In the genomic region with DNA sequence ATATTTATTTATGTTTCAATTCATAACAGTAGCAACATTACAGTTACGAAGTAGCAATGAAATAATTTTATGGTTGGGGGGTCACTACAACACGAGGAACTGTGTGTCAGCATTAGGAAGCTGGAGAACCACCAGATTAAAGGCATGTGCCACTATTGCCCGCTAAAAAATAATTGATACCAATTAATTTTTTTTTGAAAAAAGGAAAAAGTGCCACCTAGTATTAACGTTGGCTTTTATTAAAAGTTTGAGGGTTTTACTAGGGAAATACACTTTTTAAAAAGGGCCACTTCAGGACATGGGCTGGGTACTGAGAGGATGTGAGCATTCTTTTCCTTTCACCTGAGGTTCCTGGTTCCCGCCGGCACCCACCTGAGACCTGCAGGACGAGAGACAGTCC, we compare ENCODE assay signal across 7 mouse cellular contexts. TPM values are rescaled to one million over a fixed set of nuclear protein-coding genes. Genes with fewer than 3 reads are reported as not detected.
DNase-seq lines count a peak whose midpoint lies in the region; ATAC-seq and TF ChIP-seq lines count a peak whose summit lies in the region.

A gene (plus strand): TSS at position 301 of the 400 bp plus-strand sequence.

- H3K4me3 ChIP-seq in C2C12 (ENCODE audit: insufficient read depth, poor library complexity, severe bottlenecking) = peak within 1 kb of the TSS; percentile 55
- H3K4me3 ChIP-seq in ES-Bruce4 (ENCODE audit: low read depth, low read length) = peak within 1 kb of the TSS; percentile 76
- peak within 1 kb of the TSS; percentile 91 for H3K4me3 ChIP-seq in forebrain, embryonic 14.5 days (ENCODE audit: low read depth, low read length)
- peak within 1 kb of the TSS; percentile 94 for H3K4me3 ChIP-seq in hindbrain, embryonic 13.5 days
- H3K4me3 ChIP-seq in liver, embryonic 15.5 days (replicated peaks) = peak within 1 kb of the TSS; percentile 91

- no peak for TF ChIP-seq POLR2A in ES-Bruce4 (IDR thresholded peaks at IDR 0.05; ENCODE audit: insufficient read depth, low read length)

- peak within 1 kb of the TSS; percentile 95 for H3K4me2 ChIP-seq in forebrain, embryonic 14.5 days (ENCODE audit: low read length)
- H3K4me2 ChIP-seq in hindbrain, embryonic 13.5 days = peak within 1 kb of the TSS; percentile 96
- H3K4me2 ChIP-seq in liver, embryonic 15.5 days = peak within 1 kb of the TSS; percentile 86

- no peaks in the 10 kb centered on the region for H3K9me3 ChIP-seq in ES-Bruce4 (replicated peaks; ENCODE audit: control insufficient read depth, insufficient read depth, low read length, poor library complexity, severe bottlenecking)
- H3K9me3 ChIP-seq in forebrain, embryonic 14.5 days (replicated peaks; ENCODE audit: control insufficient read depth, low read length) = no peaks in the 10 kb centered on the region
- H3K9me3 ChIP-seq in hindbrain, embryonic 13.5 days = no peaks in the 10 kb centered on the region
- no peaks in the 10 kb centered on the region for H3K9me3 ChIP-seq in liver, embryonic 15.5 days (replicated peaks)

- H3K27ac ChIP-seq in ES-Bruce4 (ENCODE audit: insufficient read depth, low read length) = no peak within 1 kb of the TSS
- peak within 1 kb of the TSS; percentile 74 for H3K27ac ChIP-seq in forebrain, embryonic 14.5 days (ENCODE audit: low read depth, low read length)
- H3K27ac ChIP-seq in hindbrain, embryonic 13.5 days = peak within 1 kb of the TSS; percentile 85
- peak within 1 kb of the TSS; percentile 93 for H3K27ac ChIP-seq in liver, embryonic 15.5 days (replicated peaks)

- H3K36me3 ChIP-seq in C2C12 (ENCODE audit: control insufficient read depth, insufficient read depth) (no peaks in the 10 kb centered on the region), ES-Bruce4 (ENCODE audit: control insufficient read depth, insufficient read depth, low read length, poor library complexity, severe bottlenecking) (no peaks in the 10 kb centered on the region)
- H3K36me3 ChIP-seq in forebrain, embryonic 14.5 days (ENCODE audit: control insufficient read depth, insufficient read depth, low read length) = no peaks in the 10 kb centered on the region
- H3K36me3 ChIP-seq in hindbrain, embryonic 13.5 days = no peaks in the 10 kb centered on the region
- no peaks in the 10 kb centered on the region for H3K36me3 ChIP-seq in liver, embryonic 15.5 days (replicated peaks)

- 24% methylated on average over 7 of the region's 7 CpGs for WGBS in forebrain, embryonic 14.5 days
- 21% methylated on average over 7 of the region's 7 CpGs for WGBS in hindbrain, embryonic 13.5 days
- 18% methylated on average over 7 of the region's 7 CpGs for WGBS in liver, embryonic 15.5 days (ENCODE audit: insufficient replicate concordance)

- DNase-seq in forebrain, embryonic 14.5 days (ENCODE audit: low spot score) = no peak
- no peak for DNase-seq in thymus, postnatal 4 days
- no peak for DNase-seq in embryo, embryonic 10 days (ENCODE audit: low spot score)

- H3K9ac ChIP-seq in ES-Bruce4 (ENCODE audit: low read depth, poor library complexity, severe bottlenecking) = peak within 1 kb of the TSS; percentile 94
- peak within 1 kb of the TSS; percentile 93 for H3K9ac ChIP-seq in forebrain, embryonic 14.5 days (ENCODE audit: low read length)
- H3K9ac ChIP-seq in hindbrain, embryonic 13.5 days = peak within 1 kb of the TSS; percentile 97
- peak within 1 kb of the TSS; percentile 98 for H3K9ac ChIP-seq in liver, embryonic 15.5 days

- peak within 1 kb of the TSS; percentile 83 for H3ac ChIP-seq in C2C12 (ENCODE audit: control insufficient read depth, insufficient read length, low read depth)

- no peak for ATAC-seq in forebrain, embryonic 14.5 days
- ATAC-seq in hindbrain, embryonic 13.5 days (ENCODE audit: low FRiP score) = no peak
- ATAC-seq in liver, embryonic 15.5 days (ENCODE audit: insufficient read depth) = no peak

- H3K27me3 ChIP-seq in C2C12 (ENCODE audit: control insufficient read depth, insufficient read depth, insufficient read length) (no peaks in the 10 kb centered on the region), ES-Bruce4 (ENCODE audit: control insufficient read depth, insufficient read depth, low read length, poor library complexity, severe bottlenecking) (no peaks in the 10 kb centered on the region)
- H3K27me3 ChIP-seq in forebrain, embryonic 14.5 days (replicated peaks; ENCODE audit: control insufficient read depth, insufficient read depth, low read length) = no peaks in the 10 kb centered on the region
- no peaks in the 10 kb centered on the region for H3K27me3 ChIP-seq in hindbrain, embryonic 13.5 days
- H3K27me3 ChIP-seq in liver, embryonic 15.5 days = peaks cover 8% of the 10 kb centered on the region

- no peak for TF ChIP-seq CTCF in C2C12 (IDR thresholded peaks at IDR 0.05; ENCODE audit: control insufficient read depth, insufficient read depth, insufficient read length)
- TF ChIP-seq CTCF in ES-Bruce4 (IDR thresholded peaks at IDR 0.05; ENCODE audit: low read depth, low read length) = no peak

- peaks cover 2% of the 10 kb centered on the region for H3K79me3 ChIP-seq in C2C12 (ENCODE audit: low read depth)

- H3K4me1 ChIP-seq in ES-Bruce4 (ENCODE audit: control insufficient read depth, insufficient read depth, low read length) = peaks cover 7% of the 10 kb centered on the region
- peaks cover 14% of the 10 kb centered on the region for H3K4me1 ChIP-seq in forebrain, embryonic 14.5 days (ENCODE audit: control insufficient read depth, insufficient read depth, low read length)
- H3K4me1 ChIP-seq in hindbrain, embryonic 13.5 days (replicated peaks) = peaks cover 37% of the 10 kb centered on the region
- peaks cover 63% of the 10 kb centered on the region for H3K4me1 ChIP-seq in liver, embryonic 15.5 days (replicated peaks)

- TF ChIP-seq EP300 in ES-Bruce4 (IDR thresholded peaks at IDR 0.05; ENCODE audit: insufficient read depth, low read depth, low read length) = no peak

- peaks cover 40% of the 10 kb centered on the region for H3K79me2 ChIP-seq in C2C12 (ENCODE audit: control insufficient read depth, insufficient read depth)

TF ChIP-seq in C2C12, 6 proteins besides CTCF, POLR2A, EP300 and RAD21:
- TF ChIP-seq USF1 (IDR thresholded peaks at IDR 0.05; ENCODE audit: low read depth) (no peak), CEBPB (IDR thresholded peaks at IDR 0.05; ENCODE audit: low read depth) (no peak), MYOG (IDR thresholded peaks at IDR 0.05; ENCODE audit: control insufficient read depth, extremely low read depth, insufficient read length) (no peak), MYOD1 (IDR thresholded peaks at IDR 0.05; ENCODE audit: control insufficient read depth, insufficient read length, low read depth) (no peak), FOSL1 (IDR thresholded peaks at IDR 0.05; ENCODE audit: insufficient read depth, low read length, poor library complexity, severe bottlenecking) (no peak)

RNA-seq across cellular contexts. Expression of the gene that starts here (rescaled TPM):
- polyA plus RNA-seq in C2C12 (2012; fragmentation: generic; extraction: Trizol) (44.7 TPM), ES-Bruce4 (2011; ENCODE audit: insufficient read depth, insufficient read length, low read depth, missing spikeins) (18.2 and 20.2 TPM in 2 replicates)
- 33.5 and 37.2 TPM in 2 replicates for polyA plus RNA-seq in forebrain, embryonic 14.5 days (2014; fragmentation: Nextera tagmentation; extraction: Ambion mirVana)
- polyA plus RNA-seq in hindbrain, embryonic 13.5 days (2015; fragmentation: Nextera tagmentation; extraction: Ambion mirVana) = 47.9 and 50.1 TPM in 2 replicates
- polyA plus RNA-seq in liver, embryonic 15.5 days (2015; fragmentation: Nextera tagmentation; extraction: Ambion mirVana) = 106 and 117 TPM in 2 replicates
